Mouse (Mus musculus) forebrain, embryonic 14.5 days (tissue): ENCODE data around the gene Mrps7. TPM values are rescaled to one million over a fixed set of nuclear protein-coding genes. Genes with fewer than 3 reads are reported as not detected.
"Not testable (repeated sequence)": the region's sequence is repeated elsewhere in the genome, so short reads cannot be mapped to it uniquely, and the experiment has no call there.

Source experiments
- ATAC-seq: fragments of 200-750 bp; cut with Nextera tagmentation; 2 replicates; pipeline ENCODE4 v1.8.0; 2017; ENCODE audit warnings: mild to moderate bottlenecking, moderate library complexity
- DNase-seq: peaks from one replicate; pipeline ENCODE4 v3.0.0-alpha.2; 2015; ENCODE audit warnings: low spot score
- H3K27ac ChIP-seq: fragments of 300-500 bp; sonication (generic); 2 replicates; pipeline ENCODE4 v1.5.1; 2014; ENCODE audit warnings: low read depth, mild to moderate bottlenecking, control low read depth, low read length, moderate library complexity
- H3K27me3 ChIP-seq: fragments of 300-500 bp; sonication (generic); replicated peaks from 2 replicates; pipeline ENCODE4 v1.6.1; 2014; ENCODE audit warnings: low read length, control low read depth, mixed read lengths; ENCODE audit not compliant: control insufficient read depth, insufficient read depth
- H3K36me3 ChIP-seq: fragments of 300-500 bp; sonication (generic); 2 replicates; pipeline ENCODE4 v1.6.1; 2014; ENCODE audit warnings: low read length, control low read depth; ENCODE audit not compliant: control insufficient read depth, insufficient read depth
- H3K4me1 ChIP-seq: fragments of 300-500 bp; sonication (generic); 2 replicates; pipeline ENCODE4 v1.6.1; 2014; ENCODE audit warnings: antibody characterized with exemption, low read length, control low read depth; ENCODE audit not compliant: control insufficient read depth, insufficient read depth
- H3K4me2 ChIP-seq: fragments of 300-500 bp; sonication (generic); 2 replicates; pipeline ENCODE4 v1.6.1; 2014; ENCODE audit warnings: mild to moderate bottlenecking, control low read depth, low read length
- H3K4me3 ChIP-seq: fragments of 300-500 bp; sonication (generic); 2 replicates; pipeline ENCODE4 v1.5.1; 2014; ENCODE audit warnings: low read depth, low read length, control low read depth
- H3K9ac ChIP-seq: fragments of 300-500 bp; sonication (generic); 2 replicates; pipeline ENCODE4 v1.6.1; 2014; ENCODE audit warnings: mild to moderate bottlenecking, low read length, control low read depth, moderate library complexity
- H3K9me3 ChIP-seq: fragments of 300-500 bp; sonication (generic); replicated peaks from 2 replicates; pipeline ENCODE4 v1.6.1; 2016; ENCODE audit warnings: low read length, control low read depth, mixed read lengths; ENCODE audit not compliant: control insufficient read depth
- WGBS: fragments of 180-500 bp; shearing (Covaris S2); extraction: QIAGEN DNeasy Blood & Tissue Kit; methylation state at CpG from one replicate; pipeline ENCODE4 v1.1.7; 2014; 5-methylcytosine and 5-hydroxymethylcytosine counted together
- polyA plus RNA-seq: library from polyadenylated mRNA; unstranded; fragments of >200 nt; fragmentation: Nextera tagmentation; extraction: Ambion mirVana; gene quantifications from 2 replicates; pipeline ENCODE4 v1.2.1, GENCODE M21; 2014

The Mrps7 gene
- polyA plus RNA-seq, 1 experiment from 2014 or later = 72.1 TPM

GRCm38 (mm10) chr11:115638498-115639409 is 35.0 kb downstream of the Mrps7 start:
- Histone ChIP-seq H3K9me3 (no peaks in the 10 kb centered on the region), H3K27me3 (no peaks in the 10 kb centered on the region), H3K36me3 (peaks cover 12% of the 10 kb centered on the region; the same call in 1 of the 2 replicates), H3K4me1 (no peaks in the 10 kb centered on the region), H3K9ac (no peak overlapping the region), H3K27ac (no peak overlapping the region), H3K4me2 (no peak overlapping the region), H3K4me3 (no peak overlapping the region)
- ATAC-seq (no peak), DNase-seq (no peak)
- 83% methylated on average over 5 of the region's 5 CpGs for WGBS

- Histone ChIP-seq H3K27me3 (no peaks in the 10 kb centered on the region), H3K4me3 (no peak overlapping the region), H3K27ac (no peak overlapping the region), H3K4me1 (no peaks in the 10 kb centered on the region), H3K9ac (no peak overlapping the region), H3K4me2 (no peak overlapping the region), H3K36me3 (peaks cover 17% of the 10 kb centered on the region), H3K9me3 (no peaks in the 10 kb centered on the region)
- no peak for DNase-seq
- WGBS = 98% methylated on average over 4 of the region's 4 CpGs
- ATAC-seq = no peak
Measured at GRCm38 (mm10) chr11:115639540-115639939, 35.8 kb downstream of the Mrps7 start.

GRCm38 (mm10) chr11:115640311-115640828 is 36.6 kb downstream of the Mrps7 start:
- Histone ChIP-seq H3K36me3 (peaks cover 25% of the 10 kb centered on the region), H3K4me2 (no peak overlapping the region), H3K9ac (no peak overlapping the region), H3K27me3 (no peaks in the 10 kb centered on the region), H3K9me3 (no peaks in the 10 kb centered on the region), H3K27ac (no peak overlapping the region), H3K4me1 (no peaks in the 10 kb centered on the region), H3K4me3 (no peak overlapping the region)
- WGBS = 82% methylated on average over 3 of the region's 4 CpGs
- ATAC-seq (no peak), DNase-seq (no peak)

GRCm38 (mm10) chr11:115640978-115641663 is 37.4 kb downstream of the Mrps7 start:
- no peaks in the 10 kb centered on the region for H3K9me3 ChIP-seq
- H3K27me3 ChIP-seq = no peaks in the 10 kb centered on the region
- H3K4me2 ChIP-seq = no peak overlapping the region
- H3K9ac ChIP-seq = no peak overlapping the region
- no peaks in the 10 kb centered on the region for H3K4me1 ChIP-seq
- DNase-seq (no peak), ATAC-seq (no peak)
- WGBS = 57% methylated on average over 14 of the region's 14 CpGs
- H3K36me3 ChIP-seq = peaks cover 31% of the 10 kb centered on the region
- no peak overlapping the region for H3K4me3 ChIP-seq
- no peak overlapping the region for H3K27ac ChIP-seq

GRCm38 (mm10) chr11:115641664-115642036 is 37.9 kb downstream of the Mrps7 start:
- H3K27me3 ChIP-seq = no peaks in the 10 kb centered on the region
- H3K4me1 ChIP-seq = no peaks in the 10 kb centered on the region
- WGBS = 87% methylated on average over 4 of the region's 4 CpGs
- DNase-seq (no peak), ATAC-seq (no peak)
- H3K36me3 ChIP-seq = peaks cover 35% of the 10 kb centered on the region
- H3K9ac ChIP-seq = no peak overlapping the region
- no peak overlapping the region for H3K4me3 ChIP-seq
- H3K27ac ChIP-seq = no peak overlapping the region
- no peak overlapping the region for H3K4me2 ChIP-seq
- H3K9me3 ChIP-seq = no peaks in the 10 kb centered on the region

GRCm38 (mm10) chr11:115642705-115643104 is 39.0 kb downstream of the Mrps7 start:
- Histone ChIP-seq H3K4me3 (no peak overlapping the region), H3K27me3 (no peaks in the 10 kb centered on the region), H3K27ac (no peak overlapping the region), H3K9ac (no peak overlapping the region), H3K4me2 (no peak overlapping the region), H3K9me3 (no peaks in the 10 kb centered on the region), H3K4me1 (no peaks in the 10 kb centered on the region), H3K36me3 (peaks cover 39% of the 10 kb centered on the region)
- whole genome bisulfite sequencing = 93% methylated on average over 2 of the region's 2 CpGs
- DNase-seq (no peak), ATAC-seq (no peak)

GRCm38 (mm10) chr11:115643265-115643664 is 39.5 kb downstream of the Mrps7 start:
- no peak for DNase-seq
- no peaks in the 10 kb centered on the region for H3K4me1 ChIP-seq
- no peaks in the 10 kb centered on the region for H3K27me3 ChIP-seq
- ATAC-seq = no peak
- no peak overlapping the region for H3K27ac ChIP-seq
- no peak overlapping the region for H3K9ac ChIP-seq
- no peak overlapping the region for H3K4me2 ChIP-seq
- H3K9me3 ChIP-seq = no peaks in the 10 kb centered on the region
- peaks cover 41% of the 10 kb centered on the region for H3K36me3 ChIP-seq
- 73% methylated on average over 10 of the region's 10 CpGs for WGBS
- H3K4me3 ChIP-seq = no peak overlapping the region

- no peak overlapping the region for H3K4me2 ChIP-seq
- H3K4me1 ChIP-seq = no peaks in the 10 kb centered on the region
- H3K4me3 ChIP-seq = no peak overlapping the region
- ATAC-seq (no peak), DNase-seq (no peak)
- H3K36me3 ChIP-seq = peaks cover 43% of the 10 kb centered on the region
- no peak overlapping the region for H3K9ac ChIP-seq
- H3K9me3 ChIP-seq = no peaks in the 10 kb centered on the region
- no peaks in the 10 kb centered on the region for H3K27me3 ChIP-seq
- H3K27ac ChIP-seq = no peak overlapping the region
- 92% methylated on average over 13 of the region's 13 CpGs for WGBS
Measured at GRCm38 (mm10) chr11:115644308-115644707, 40.6 kb downstream of the Mrps7 start.

GRCm38 (mm10) chr11:115645498-115645897 is 41.8 kb downstream of the Mrps7 start:
- H3K4me2 ChIP-seq, H3K27ac ChIP-seq, DNase-seq, H3K4me3 ChIP-seq, ATAC-seq, H3K4me1 ChIP-seq, H3K9ac ChIP-seq, H3K9me3 ChIP-seq, H3K27me3 ChIP-seq: not testable (repeated sequence)
- 89% methylated on average over 14 of the region's 14 CpGs for WGBS
- H3K36me3 ChIP-seq = peaks cover 43% of the 10 kb centered on the region
